Mouse (Mus musculus) embryonic facial prominence, embryonic 14.5 days (tissue): ENCODE measurements around the gene Ccdc85c. TPM values are rescaled to one million over a fixed set of nuclear protein-coding genes. Genes with fewer than 3 reads are reported as not detected.
A peak's percentile ranks its signal among the peaks of the same experiment; 100 is the strongest.

Source experiments
- ATAC-seq: fragments of 200-750 bp; cut with Nextera tagmentation; 2 replicates; pipeline ENCODE4 v1.8.0; 2017; ENCODE audit warnings: low read depth, moderate number of reproducible peaks, moderate TSS enrichment
- DNase-seq: peaks from one replicate; pipeline ENCODE4 v3.0.0-alpha.2; 2015; ENCODE audit warnings: low spot score
- H3K27ac ChIP-seq: fragments of 300-500 bp; sonication (generic); replicated peaks from 2 replicates; pipeline ENCODE4 v1.5.1; 2014; ENCODE audit warnings: low read depth, mild to moderate bottlenecking, low read length, moderate library complexity
- H3K27me3 ChIP-seq: fragments of 300-500 bp; sonication (generic); replicated peaks from 2 replicates; pipeline ENCODE4 v1.6.1; 2014; ENCODE audit warnings: low read length; ENCODE audit not compliant: control insufficient read depth, insufficient read depth
- H3K36me3 ChIP-seq: fragments of 300-500 bp; sonication (generic); 2 replicates; pipeline ENCODE4 v1.6.1; 2014; ENCODE audit warnings: low read length, mixed read lengths; ENCODE audit not compliant: control insufficient read depth, insufficient read depth
- H3K4me1 ChIP-seq: fragments of 300-500 bp; sonication (generic); 2 replicates; pipeline ENCODE4 v1.6.1; 2014; ENCODE audit warnings: antibody characterized with exemption, low read length; ENCODE audit not compliant: control insufficient read depth, insufficient read depth
- H3K4me2 ChIP-seq: fragments of 300-500 bp; sonication (generic); 2 replicates; pipeline ENCODE4 v1.6.1; 2014; ENCODE audit warnings: low read depth, mild to moderate bottlenecking, low read length, moderate library complexity, mixed read lengths
- H3K4me3 ChIP-seq: fragments of 300-500 bp; sonication (generic); 2 replicates; pipeline ENCODE4 v1.5.1; 2014; ENCODE audit warnings: low read depth, mild to moderate bottlenecking, low read length
- H3K9ac ChIP-seq: fragments of 300-500 bp; sonication (generic); 2 replicates; pipeline ENCODE4 v1.6.1; 2014; ENCODE audit warnings: low read depth, mild to moderate bottlenecking, low read length, moderate library complexity, mixed read lengths
- H3K9me3 ChIP-seq: fragments of 300-500 bp; sonication (generic); 2 replicates; pipeline ENCODE4 v1.6.1; 2016; ENCODE audit warnings: low read length; ENCODE audit not compliant: control insufficient read depth
- WGBS: fragments of 180-500 bp; shearing (Covaris S2); extraction: QIAGEN DNeasy Blood & Tissue Kit; methylation state at CpG from one replicate; pipeline ENCODE4 v1.1.7; 2014; 5-methylcytosine and 5-hydroxymethylcytosine counted together
- polyA plus RNA-seq: library from polyadenylated mRNA; unstranded; fragments of >200 nt; fragmentation: Nextera tagmentation; extraction: Ambion mirVana; gene quantifications from 2 replicates; pipeline ENCODE4 v1.2.1, GENCODE M21; 2014

Ccdc85c gene
- polyA plus RNA-seq, 1 experiment from 2014 or later: 4.7 TPM

DNA sequence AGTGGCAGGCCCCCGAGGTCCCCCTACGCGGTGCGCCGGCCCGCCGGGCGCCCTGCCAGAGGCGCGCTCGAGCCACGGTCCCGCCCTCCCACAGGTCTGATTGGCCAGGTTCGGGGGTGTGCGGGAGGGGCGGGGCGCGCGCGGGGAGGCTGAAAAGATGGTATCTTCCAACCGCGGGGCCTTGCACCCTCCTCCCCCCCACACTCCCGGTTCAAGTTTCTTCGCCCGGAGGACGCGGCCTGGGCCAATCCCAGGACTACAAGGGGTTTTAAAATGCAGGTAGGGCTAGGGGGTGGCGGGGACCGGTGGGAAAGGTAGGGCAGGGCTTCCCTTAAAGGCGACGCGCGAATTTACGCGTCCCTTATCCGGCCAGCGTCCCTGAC, 274 bp upstream of the Ccdc85c start:
- Histone ChIP-seq H3K4me3 (peak overlapping the region; percentile 70), H3K27me3 (no peaks in the 10 kb centered on the region), H3K9ac (peak overlapping the region; percentile 72), H3K9me3 (no peaks in the 10 kb centered on the region), H3K4me2 (peak overlapping the region; percentile 96), H3K27ac (peak overlapping the region; percentile 81), H3K36me3 (no peaks in the 10 kb centered on the region), H3K4me1 (peaks cover 63% of the 10 kb centered on the region)
- ATAC-seq (peak; percentile 91), DNase-seq (peak; percentile 97)
- WGBS: 0% methylated on average over 16 of the region's 37 CpGs

- Histone ChIP-seq H3K27ac (no peak overlapping the region), H3K27me3 (no peaks in the 10 kb centered on the region), H3K9me3 (no peaks in the 10 kb centered on the region), H3K36me3 (no peaks in the 10 kb centered on the region), H3K4me2 (peak overlapping the region; percentile 96), H3K9ac (peak overlapping the region; percentile 78), H3K4me3 (peak overlapping the region; percentile 70), H3K4me1 (peaks cover 63% of the 10 kb centered on the region)
- 0% methylated on average over 11 of the region's 35 CpGs for WGBS
- DNase-seq (no peak), ATAC-seq (no peak)
Observed at GRCm38 (mm10) chr12:108274313-108274595, 971 bp downstream of the Ccdc85c start.

DNA sequence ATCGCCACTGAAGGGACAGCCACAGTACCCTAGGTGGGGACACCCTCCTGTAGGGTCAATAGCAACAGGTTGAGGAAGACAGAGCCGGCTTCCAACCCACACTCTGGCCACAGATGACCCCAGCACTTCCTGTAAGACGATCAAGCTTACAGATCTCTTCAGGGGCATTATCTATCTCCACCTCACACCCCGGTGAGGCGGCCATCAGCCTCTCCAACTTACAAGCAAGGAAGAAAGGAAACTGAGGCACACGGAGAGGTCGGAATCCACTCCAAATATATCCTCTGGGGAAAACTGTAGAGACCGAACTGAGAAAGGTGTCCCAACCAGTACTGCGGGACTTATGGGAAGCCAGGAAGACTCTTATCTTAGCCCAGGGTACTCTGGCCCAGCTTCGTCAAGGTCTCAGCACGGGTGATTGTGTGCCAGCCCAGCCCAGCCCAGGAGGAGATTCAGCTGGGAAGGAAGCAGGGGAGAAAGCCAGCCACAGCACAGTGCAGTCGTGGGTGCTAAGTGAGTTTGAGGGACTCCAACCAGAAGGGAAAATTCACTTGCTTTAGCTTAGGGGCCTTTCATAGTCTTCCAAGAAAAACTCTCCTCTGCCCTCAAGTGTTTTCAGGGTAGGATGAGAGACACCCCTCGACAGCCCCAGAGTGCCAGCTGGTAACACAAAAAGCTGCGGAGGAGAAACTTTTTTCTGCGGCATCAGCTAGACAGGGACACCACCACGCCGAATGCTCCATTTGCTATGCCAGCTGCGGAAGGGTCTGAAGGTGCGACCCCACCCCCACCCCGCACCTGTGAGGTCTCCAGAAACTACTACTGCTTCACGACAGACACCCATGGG, 1.5 kb downstream of the Ccdc85c start:
- Histone ChIP-seq H3K36me3 (no peaks in the 10 kb centered on the region), H3K4me1 (peaks cover 61% of the 10 kb centered on the region), H3K27me3 (no peaks in the 10 kb centered on the region), H3K27ac (no peak overlapping the region), H3K9ac (peak overlapping the region; percentile 78), H3K4me3 (peak overlapping the region; percentile 70), H3K4me2 (peak overlapping the region; percentile 96), H3K9me3 (no peaks in the 10 kb centered on the region)
- ATAC-seq (no peak), DNase-seq (no peak)
- 5% methylated on average over 21 of the region's 21 CpGs for WGBS

DNA sequence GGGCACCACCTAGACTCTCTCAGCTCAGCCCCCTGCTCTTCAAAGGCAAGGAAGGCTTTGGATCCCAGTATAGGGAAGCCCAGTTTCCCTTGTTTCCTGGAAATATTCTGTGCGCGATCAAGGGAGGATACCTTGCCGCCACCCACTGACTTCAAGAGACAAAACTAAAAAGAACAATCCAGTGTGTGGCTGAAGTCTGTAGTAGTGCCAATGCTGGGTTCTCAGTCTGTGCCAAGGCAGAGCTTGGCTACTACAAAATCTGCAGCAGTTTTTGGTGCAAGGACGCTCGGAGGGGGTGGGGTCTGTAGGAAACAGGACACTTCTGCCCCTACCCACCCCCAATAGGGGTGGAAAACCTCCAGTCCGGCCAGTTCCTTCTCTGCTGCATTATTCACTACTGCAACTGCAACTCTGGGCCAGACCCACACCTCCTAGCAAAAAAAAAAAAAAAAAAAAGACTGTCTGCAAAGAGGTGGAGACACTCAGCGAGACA, 3.0 kb downstream of the Ccdc85c start:
- Histone ChIP-seq H3K27ac (no peak overlapping the region), H3K9ac (no peak overlapping the region), H3K4me1 (peaks cover 46% of the 10 kb centered on the region), H3K9me3 (no peaks in the 10 kb centered on the region), H3K4me2 (peak overlapping the region; percentile 96), H3K4me3 (no peak overlapping the region), H3K27me3 (no peaks in the 10 kb centered on the region), H3K36me3 (no peaks in the 10 kb centered on the region)
- ATAC-seq (no peak), DNase-seq (no peak)
- WGBS: 53% methylated on average over 7 of the region's 7 CpGs

- Histone ChIP-seq H3K27me3 (no peaks in the 10 kb centered on the region), H3K4me2 (peak overlapping the region; percentile 96), H3K27ac (no peak overlapping the region), H3K9ac (no peak overlapping the region), H3K4me1 (peaks cover 44% of the 10 kb centered on the region), H3K4me3 (no peak overlapping the region), H3K36me3 (no peaks in the 10 kb centered on the region), H3K9me3 (no peaks in the 10 kb centered on the region)
- 80% methylated on average over 16 of the region's 16 CpGs for WGBS
- DNase-seq: no peak
- ATAC-seq: no peak
Observed at GRCm38 (mm10) chr12:108271351-108272142, 3.7 kb downstream of the Ccdc85c start.

DNA sequence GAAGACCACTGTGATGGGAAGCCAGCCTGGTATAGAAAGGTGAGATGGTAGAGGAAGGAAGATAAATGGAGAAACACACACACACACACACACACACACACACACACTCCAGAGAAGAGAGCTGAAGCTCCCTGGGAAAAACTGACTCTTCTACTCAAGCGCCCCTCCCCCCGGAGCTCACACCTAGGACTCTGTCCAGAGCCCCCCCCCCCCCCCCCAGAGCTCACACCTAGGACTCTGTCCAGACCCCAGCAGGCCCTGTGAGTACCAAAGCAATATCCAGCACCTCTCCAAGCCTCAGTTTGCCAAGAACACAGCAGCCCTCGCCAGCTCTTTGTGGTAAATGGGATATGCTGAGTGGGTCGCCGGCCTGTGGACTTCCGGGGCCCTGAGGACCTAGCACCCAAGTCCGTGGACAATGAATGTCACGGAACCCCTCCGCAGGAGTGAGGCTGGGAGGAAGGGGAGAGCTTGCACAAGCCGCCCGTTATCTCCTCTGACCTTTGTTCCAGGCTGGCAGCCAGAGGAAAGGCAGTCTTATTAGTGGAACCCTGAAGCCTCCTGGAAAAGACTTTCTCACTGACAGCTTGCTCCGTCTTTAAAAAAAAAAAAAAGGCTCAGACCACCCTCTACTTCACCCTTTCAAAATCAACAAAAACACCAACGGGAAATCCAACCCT, 4.8 kb downstream of the Ccdc85c start:
- Histone ChIP-seq H3K27ac (no peak overlapping the region), H3K4me3 (no peak overlapping the region), H3K36me3 (no peaks in the 10 kb centered on the region), H3K9me3 (no peaks in the 10 kb centered on the region), H3K27me3 (no peaks in the 10 kb centered on the region), H3K4me1 (peaks cover 54% of the 10 kb centered on the region), H3K4me2 (no peak overlapping the region), H3K9ac (no peak overlapping the region)
- DNase-seq (no peak), ATAC-seq (no peak)
- WGBS: 64% methylated on average over 11 of the region's 13 CpGs

GRCm38 (mm10) chr12:108269699-108270098, 5.5 kb downstream of the Ccdc85c start:
- H3K27me3 ChIP-seq: no peaks in the 10 kb centered on the region
- H3K4me1 ChIP-seq: peaks cover 57% of the 10 kb centered on the region
- ATAC-seq (no peak), DNase-seq (no peak)
- no peak overlapping the region for H3K9ac ChIP-seq
- H3K4me3 ChIP-seq: no peak overlapping the region
- 56% methylated on average over 5 of the region's 5 CpGs for WGBS
- H3K4me2 ChIP-seq: no peak overlapping the region
- H3K27ac ChIP-seq: no peak overlapping the region
- no peaks in the 10 kb centered on the region for H3K9me3 ChIP-seq
- H3K36me3 ChIP-seq: no peaks in the 10 kb centered on the region

DNA sequence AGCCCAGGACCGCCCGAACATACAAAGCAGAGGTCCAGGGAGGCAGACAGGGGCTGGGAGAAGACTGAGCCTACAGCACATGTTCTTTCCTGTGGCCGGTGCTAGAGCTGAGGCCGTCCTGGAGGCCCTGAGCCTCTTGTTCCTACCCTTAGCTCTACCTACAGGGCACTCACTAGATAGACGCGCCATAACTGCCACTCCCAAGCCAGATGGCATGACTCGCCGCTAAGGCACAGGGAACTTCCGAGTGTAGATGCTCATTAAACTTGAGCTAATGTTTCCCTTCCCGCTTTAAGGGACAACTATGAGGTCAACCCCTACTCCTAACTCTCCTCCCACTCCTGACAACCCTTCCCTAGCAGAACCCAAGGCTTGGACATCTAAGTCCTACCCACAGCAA, 6.3 kb downstream of the Ccdc85c start:
- Histone ChIP-seq H3K9ac (no peak overlapping the region), H3K4me2 (no peak overlapping the region), H3K27ac (no peak overlapping the region), H3K9me3 (no peaks in the 10 kb centered on the region), H3K27me3 (no peaks in the 10 kb centered on the region), H3K4me3 (no peak overlapping the region), H3K36me3 (no peaks in the 10 kb centered on the region), H3K4me1 (peaks cover 58% of the 10 kb centered on the region)
- no peak for DNase-seq
- no peak for ATAC-seq
- WGBS: 95% methylated on average over 8 of the region's 10 CpGs
